Mouse (Mus musculus): Measurements from ENCODE around the gene Tlr9.

The Tlr9 gene

DNA sequence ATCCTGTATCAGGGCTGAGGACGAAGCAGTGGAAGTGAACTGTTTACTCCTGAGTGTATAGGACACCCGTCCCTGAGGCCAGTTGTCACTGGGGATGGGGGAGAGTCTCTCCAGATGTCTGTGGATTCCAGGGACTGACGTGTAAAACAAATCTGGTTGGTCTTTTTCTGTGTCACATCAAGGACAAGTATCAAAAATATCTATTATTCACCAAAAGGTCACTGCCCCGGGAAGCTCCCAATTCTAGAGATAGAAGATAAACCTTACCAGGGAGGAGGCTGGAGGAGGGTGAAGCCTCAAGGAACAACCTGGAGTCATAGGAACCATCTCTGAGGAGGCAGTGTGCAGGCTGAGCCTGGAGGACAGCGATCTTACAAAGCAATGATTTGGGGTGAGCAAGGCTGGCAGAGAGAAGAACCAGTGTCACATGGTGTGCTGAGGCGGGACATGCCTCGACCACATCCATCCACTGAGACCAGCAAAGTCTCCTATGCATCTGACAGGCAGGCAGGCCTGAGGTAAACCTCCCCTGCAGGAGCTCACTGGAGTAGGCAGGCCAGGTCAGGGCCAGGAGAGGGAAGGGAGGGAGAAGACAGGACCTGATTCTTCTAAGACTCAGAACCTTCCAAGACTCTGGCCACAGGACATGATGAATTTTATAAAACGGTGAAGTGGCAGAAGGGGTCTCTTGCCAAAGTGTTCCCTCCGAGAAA lies 46.8 kb downstream of the Tlr9 start:
- no peak for DNase-seq (ENCODE audit: low spot score)

DNA sequence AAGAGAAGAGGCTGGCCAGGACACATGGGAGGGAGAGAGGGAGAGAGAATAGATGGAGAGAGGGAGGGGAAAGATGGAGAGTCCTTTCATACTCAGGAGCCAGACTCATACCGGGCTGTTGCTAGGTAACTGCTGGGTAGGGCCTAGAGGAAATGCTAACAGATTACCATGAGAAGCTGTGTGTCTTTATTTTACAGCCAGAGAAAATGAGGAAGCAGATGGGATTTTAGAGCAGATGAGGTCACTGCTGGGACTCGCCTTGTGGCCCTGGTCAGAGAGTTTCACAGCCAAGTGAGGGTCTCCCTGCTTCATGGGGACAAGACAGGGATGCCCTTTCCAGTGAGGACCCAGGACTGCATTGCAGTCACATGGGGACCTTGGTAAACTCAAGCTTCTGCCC lies 47.5 kb downstream of the Tlr9 start:
- DNase-seq (ENCODE audit: low spot score): peak; percentile 52

DNA sequence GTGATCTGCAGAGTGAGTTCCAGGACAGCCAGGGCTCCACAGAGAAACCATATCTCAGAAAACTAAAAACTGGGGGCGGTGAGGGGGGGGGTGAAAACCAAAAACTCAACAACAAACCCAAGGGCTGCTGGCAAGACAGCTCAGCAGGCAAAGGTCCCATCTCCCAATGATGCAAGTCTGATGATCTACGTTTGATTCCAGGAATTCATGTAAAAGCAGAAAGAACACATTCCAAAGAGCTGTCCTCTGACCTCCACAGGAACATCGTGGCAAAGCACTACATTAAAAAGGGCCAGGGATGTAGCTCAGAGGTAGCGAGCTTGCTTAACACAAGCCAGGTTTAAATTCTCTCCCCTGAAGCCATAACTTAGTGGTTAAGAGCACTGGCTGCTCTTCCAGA lies 48.3 kb downstream of the Tlr9 start:
- DNase-seq (ENCODE audit: low spot score): no peak

DNA sequence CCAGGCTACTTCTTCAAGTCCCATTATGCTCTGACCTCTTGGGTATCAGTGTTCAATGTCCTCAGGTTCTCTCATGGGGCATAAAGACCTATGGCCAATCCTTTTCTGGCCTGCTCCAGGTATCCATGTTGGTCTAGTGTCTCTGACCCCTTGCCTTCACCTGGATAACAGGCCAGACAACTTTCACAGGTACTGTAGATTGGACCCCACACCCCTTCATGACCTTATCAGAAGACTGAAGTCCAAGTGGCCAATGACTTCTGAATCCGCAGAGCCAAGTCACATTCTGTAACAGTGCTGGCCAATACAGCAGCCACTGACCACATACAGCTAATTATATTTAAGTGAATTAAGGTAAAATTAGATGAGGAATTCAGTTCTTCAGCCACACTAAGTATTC lies 49.9 kb downstream of the Tlr9 start:
- DNase-seq (ENCODE audit: low spot score): no peak

GRCm38 (mm10) chr9:106273276-106273675 lies 50.9 kb downstream of the Tlr9 start:
- no peak for DNase-seq (ENCODE audit: low spot score)

- no peak for DNase-seq (ENCODE audit: low spot score)
Measured at GRCm38 (mm10) chr9:106273791-106274190, 51.4 kb downstream of the Tlr9 start.

DNA sequence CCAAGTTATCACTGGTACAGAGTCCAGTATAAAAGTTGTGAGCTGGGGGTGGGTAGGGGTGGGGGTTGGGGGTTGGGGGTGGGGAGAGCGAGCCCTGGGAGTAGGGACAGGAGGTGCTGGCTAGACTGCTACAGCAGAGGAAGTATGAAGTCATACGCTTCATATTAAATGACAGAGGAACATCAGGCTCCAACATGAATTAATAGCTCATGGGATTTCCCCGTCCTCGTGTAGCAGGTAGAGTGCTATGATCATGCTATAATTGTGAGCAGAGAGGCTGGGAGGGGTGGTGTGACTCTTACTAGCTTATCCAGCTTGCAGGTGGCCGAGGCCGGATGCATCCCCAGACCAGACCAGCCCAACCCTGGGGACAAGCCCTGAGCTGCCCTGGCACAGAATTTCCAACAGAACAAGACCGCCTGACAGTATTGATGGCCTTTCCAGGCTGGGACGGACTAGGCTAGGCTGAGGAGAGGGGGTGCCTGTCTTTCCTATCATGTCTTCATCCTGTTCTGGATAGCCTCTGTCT lies 52.3 kb downstream of the Tlr9 start:
- DNase-seq (ENCODE audit: low spot score): no peak

- no peak for DNase-seq (ENCODE audit: low spot score)
Measured at GRCm38 (mm10) chr9:106275806-106276205, 53.4 kb downstream of the Tlr9 start.
